Mouse (Mus musculus): ENCODE measurements around the gene Fgfr2.

Gene Fgfr2

GRCm38 (mm10) chr7:132339041-132339839, 783.9 kb downstream of the Fgfr2 start:
- DNase-seq (ENCODE audit: low read depth, low spot score): peak; percentile 29

DNA sequence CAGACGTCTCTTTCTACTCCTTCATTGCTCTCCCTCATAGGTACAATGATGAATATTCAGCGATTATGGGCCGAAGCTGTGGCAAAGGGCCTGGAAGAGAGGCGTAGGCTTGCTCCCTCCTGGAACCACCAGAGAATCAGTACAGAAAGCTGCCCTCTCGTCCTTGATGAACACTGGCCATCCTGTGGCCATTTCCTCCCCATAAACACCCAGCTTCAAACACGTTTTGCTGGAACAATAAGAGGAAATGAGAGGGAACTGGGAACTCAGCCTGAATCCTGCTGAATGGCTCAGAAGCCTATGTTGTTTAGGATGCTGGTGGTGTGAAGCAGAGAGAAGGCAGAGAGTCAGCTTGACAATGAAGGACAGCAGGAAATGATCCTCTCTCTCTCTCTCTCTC, 784.8 kb downstream of the Fgfr2 start:
- peak; percentile 19 for DNase-seq (ENCODE audit: low read depth, low spot score)

GRCm38 (mm10) chr7:132337268-132337917, 785.8 kb downstream of the Fgfr2 start:
- no peak for DNase-seq (ENCODE audit: low read depth, low spot score)

GRCm38 (mm10) chr7:132336781-132337180, 786.4 kb downstream of the Fgfr2 start:
- no peak for DNase-seq (ENCODE audit: low read depth, low spot score)

- no peak for DNase-seq (ENCODE audit: low read depth, low spot score)
These were observed 787.8 kb downstream of the Fgfr2 start for GRCm38 (mm10) chr7:132335367-132335766.

DNA sequence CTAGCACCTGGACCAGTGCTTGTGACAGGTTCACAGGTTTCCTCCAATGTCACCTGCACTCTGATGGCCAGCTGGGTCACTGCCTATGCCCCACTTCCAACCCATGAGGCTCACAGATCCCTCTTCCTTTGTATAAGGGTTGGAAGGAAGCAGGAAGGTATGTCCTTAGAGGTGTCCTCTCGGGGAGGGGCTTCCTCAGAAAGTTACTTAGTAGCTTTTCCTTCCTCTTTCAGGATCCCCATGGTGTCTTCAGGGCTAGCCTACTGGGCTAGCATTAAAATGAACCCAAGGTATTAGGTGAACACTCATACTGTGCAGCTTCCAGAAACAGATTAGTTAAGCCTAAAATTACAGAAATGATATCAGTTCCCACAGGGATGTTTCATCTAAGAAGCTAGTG, 790.1 kb downstream of the Fgfr2 start:
- DNase-seq (ENCODE audit: low read depth, low spot score): no peak

DNA sequence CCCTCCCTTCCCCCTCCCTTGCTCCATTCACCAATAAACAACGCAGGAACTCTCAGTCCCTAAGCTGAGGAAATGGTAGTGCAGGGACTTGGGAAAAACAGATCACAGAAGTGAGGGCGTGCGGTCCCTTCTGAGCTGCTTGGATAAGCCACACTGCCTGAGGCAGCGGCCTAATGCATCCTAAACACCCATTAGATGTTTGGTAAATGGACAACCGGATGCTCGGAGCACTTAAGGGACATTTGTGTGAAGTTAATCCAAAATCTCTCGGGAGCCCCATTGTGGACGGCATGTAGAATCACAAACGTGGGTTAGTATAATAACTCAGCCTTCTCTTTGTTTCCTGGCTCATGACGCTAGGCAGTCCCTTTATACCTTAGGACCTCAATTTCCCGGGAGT, 791.0 kb downstream of the Fgfr2 start:
- no peak for DNase-seq (ENCODE audit: low read depth, low spot score)

GRCm38 (mm10) chr7:132330179-132330578, 793.0 kb downstream of the Fgfr2 start:
- DNase-seq (ENCODE audit: low read depth, low spot score): no peak

GRCm38 (mm10) chr7:132328648-132329047, 794.5 kb downstream of the Fgfr2 start:
- no peak for DNase-seq (ENCODE audit: low read depth, low spot score)

DNA sequence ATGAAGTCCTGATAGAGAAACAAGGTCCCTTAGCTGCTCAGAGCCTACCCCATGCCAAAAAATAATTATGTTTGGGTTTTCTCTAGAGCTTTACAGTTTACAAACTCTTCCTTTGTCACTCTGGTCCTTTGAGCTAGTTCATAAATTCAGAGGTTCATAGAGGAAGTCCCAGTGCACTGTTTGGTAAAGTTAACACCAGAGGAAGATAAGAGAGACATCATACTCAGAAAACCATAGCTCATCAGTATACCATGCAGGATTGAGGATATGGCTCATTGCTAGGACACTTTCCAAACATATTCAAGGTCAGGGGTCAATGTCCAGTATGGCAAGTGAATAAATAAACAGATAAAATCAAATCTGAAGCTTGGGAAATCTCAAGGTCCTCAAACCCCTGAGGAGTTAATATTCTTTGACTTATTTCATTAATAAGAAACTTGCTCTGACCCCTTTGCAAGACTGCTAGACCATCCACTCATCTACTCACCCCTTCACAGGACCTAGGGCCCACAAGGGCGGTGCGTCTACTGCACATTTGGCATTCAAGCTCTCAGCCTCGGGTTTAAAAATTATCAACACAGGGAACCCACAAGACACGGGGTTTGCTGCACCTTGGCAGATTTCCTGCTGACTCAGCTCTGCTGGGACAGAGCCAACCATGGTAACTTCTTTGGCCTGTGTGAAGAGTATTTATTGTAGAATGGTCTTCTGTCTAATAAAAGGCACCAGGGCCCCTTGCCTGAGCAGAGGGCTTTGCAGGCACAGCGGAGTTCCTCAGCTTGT, 797.4 kb downstream of the Fgfr2 start:
- peak; percentile 47 for DNase-seq (ENCODE audit: low read depth, low spot score)

DNA sequence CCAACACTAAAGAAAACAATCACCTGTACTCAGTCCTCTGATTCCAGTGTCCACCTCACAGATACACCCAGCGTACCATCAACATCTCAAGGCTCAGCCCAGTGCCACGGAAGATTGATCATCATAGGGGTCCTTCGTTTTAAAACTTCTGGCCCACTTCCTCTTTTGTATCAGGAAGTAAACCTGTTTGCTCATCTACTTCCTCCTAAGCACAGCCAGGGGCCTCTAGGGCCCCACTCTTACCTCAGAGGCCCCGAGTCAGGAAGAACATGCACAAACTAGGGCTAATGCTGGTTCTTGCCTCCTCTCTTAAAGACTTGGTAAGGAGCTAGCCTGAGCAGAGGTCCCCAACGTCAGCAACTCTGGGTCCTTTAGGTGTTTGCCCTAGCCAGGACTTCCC, 799.7 kb downstream of the Fgfr2 start:
- DNase-seq (ENCODE audit: low read depth, low spot score): peak; percentile 21

DNA sequence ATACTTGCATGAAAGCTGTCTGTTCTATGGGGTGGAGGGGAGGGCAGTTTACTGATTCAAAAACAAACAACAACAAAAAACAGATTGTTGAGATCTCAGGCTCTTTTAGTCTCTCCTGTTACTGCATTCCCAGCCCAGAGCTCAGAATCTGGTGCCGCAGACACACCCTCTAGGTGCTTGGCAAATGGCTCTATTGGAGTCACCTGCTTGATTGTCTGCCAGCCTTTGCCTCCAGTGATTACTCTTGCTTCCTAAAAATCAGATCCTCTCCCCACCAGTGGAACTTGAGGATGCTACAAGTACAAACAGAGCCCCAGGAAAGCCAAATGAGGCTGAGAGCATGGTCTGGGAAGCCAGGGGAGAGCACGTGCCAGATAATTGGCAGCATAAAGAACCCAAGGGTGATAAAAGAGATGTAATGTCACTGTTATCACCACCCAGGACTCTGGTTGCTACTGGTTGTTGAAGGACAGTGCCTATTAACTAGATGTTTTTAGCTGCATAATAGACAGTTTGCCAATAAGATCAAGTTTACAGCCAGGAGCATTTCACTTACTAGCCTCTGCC, 801.7 kb downstream of the Fgfr2 start:
- no peak for DNase-seq (ENCODE audit: low read depth, low spot score)

- peak; percentile 27 for DNase-seq (ENCODE audit: low read depth, low spot score)
These were observed 806.1 kb downstream of the Fgfr2 start, which contains the start of gene Chst15 for GRCm38 (mm10) chr7:132317036-132317541. Chst15 (minus strand) TSS chr7:132317228.

DNA sequence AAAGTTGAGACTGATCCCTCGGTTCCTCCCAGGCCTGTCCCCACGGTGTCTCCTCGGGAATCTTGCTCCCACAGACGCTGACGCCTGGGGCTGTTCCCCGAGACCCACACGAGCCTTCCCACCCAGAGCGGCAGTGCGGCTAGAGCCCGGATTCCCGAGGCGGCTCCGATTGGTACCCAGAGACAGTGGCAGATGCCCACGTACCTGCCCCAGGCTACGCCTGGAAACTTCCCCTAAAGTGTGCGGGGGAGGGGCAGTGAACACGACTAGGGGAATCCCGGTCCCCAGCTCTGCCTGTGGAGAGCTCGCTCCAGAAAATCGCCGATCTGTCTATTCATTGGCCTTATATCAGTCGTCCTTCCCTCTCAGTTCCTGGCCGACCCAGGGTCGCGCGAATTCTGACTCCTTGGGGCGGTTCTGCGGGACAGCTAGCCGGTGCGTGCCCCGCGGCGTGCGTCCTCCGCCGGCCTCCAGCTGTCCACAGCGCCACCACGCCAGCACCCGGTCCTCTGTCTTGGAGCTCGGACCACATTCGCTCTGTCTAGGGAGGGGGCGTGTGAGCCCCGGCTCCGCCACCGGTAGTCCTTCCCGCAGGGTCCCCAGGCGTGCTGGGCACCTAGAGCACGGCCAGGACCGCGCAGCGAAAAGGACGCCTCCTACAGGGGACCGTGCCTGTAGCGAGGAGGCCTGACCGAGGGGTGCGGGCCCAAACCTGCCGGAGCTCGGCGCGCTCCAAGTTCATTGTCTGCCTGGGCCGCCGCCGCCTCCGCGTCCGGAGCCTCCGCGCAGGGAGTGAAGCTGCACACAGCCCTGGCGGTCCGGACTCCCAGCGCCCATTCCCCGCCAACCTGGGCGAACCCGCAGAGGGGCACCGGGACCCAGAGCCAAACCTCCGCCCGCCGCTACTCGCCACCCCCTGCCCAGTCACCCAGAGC, 806.8 kb downstream of the Fgfr2 start:
- peak; percentile 20 for DNase-seq (ENCODE audit: low read depth, low spot score)

- peak; percentile 56 for DNase-seq (ENCODE audit: low read depth, low spot score)
These were observed 807.7 kb downstream of the Fgfr2 start for GRCm38 (mm10) chr7:132315149-132316091.

DNA sequence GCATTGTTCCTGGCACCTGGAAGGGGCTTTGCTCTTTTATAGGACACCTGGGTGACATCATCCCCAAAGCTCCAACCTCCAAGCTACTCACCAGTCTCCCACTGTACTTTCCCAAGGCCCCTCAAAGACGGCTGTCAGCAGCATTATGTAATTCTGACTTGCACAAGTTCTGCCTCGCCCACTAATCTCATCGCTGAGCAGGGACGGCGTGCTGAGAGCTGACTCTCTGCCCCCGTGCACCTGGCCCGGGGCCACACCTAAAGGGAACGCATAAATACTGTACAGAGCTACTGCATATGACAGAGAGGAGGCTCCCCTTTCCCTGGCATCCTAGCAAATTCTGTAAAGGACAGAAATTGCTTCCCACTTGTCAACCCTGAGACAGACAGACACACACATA, 810.8 kb downstream of the Fgfr2 start:
- no peak for DNase-seq (ENCODE audit: low read depth, low spot score)

- DNase-seq (ENCODE audit: low read depth, low spot score): no peak
These were observed 814.5 kb downstream of the Fgfr2 start for GRCm38 (mm10) chr7:132308537-132309191.

DNA sequence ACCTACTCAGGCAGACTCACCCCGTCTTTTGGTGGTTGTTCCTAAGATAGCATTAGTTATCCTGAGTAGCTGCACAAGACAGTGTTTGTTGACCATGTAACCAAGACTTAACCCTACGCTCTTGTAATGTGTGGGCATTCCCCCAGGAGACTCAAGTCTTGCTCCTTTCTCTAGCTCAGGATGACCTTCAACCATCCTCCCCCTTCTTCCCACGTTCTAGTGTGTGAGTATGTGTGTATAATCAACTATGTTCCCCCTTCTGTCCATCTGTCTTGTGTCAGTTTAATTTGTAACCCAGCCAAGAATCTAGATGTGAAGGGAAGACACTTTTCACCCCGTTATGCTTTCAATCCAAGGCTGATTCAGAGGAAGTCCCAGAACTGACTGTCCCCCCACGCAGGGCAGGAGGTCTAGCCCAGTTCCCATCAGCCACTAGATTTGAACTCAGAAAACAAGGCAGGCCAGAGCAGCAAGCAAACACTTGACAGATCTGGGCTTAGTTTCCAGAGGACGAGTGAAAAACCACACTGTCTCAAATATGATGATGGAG, 815.4 kb downstream of the Fgfr2 start:
- no peak for DNase-seq (ENCODE audit: low read depth, low spot score)
